ENCODE assay signal across 34 mouse cellular contexts in genomic region chr11:53451361-53451760, GRCm38 (mm10). TPM values are rescaled to one million over a fixed set of nuclear protein-coding genes. Genes with fewer than 3 reads are reported as not detected.
A peak's percentile ranks its signal among the peaks of the same experiment; 100 is the strongest.
DNase-seq lines count a peak whose midpoint lies in the region; ATAC-seq and TF ChIP-seq lines count a peak whose summit lies in the region.
"Had no signal": no experiment of that assay in that cellular context is flagged by ENCODE, and none has a peak within 500 bp of the region (broad histone marks: within the 10 kb centered on the region; RNA-seq: fewer than 3 reads in every experiment).

No protein-coding gene starts in this region.

- H3K4me1 ChIP-seq in liver, postnatal 0 days (ENCODE audit: insufficient read depth), result peaks cover 22% of the 10 kb centered on the region
- H3K4me1 ChIP-seq in liver, embryonic 12.5 days, result peaks cover 9% of the 10 kb centered on the region; the same call in 1 of the 2 replicates
- H3K4me1 ChIP-seq in intestine, embryonic 16.5 days (ENCODE audit: control insufficient read depth, insufficient read depth, low read length), result peaks cover 14% of the 10 kb centered on the region
- no peaks in the 10 kb centered on the region for H3K4me1 ChIP-seq in stomach, postnatal 0 days (replicated peaks; ENCODE audit: control insufficient read depth, insufficient read depth)
- H3K4me1 ChIP-seq: embryonic facial prominence, embryonic 13.5 days; forebrain, embryonic 13.5 days had no signal

- no peak overlapping the region for H3K4me2 ChIP-seq in liver, postnatal 0 days (ENCODE audit: low read depth, low read length)
- no peak overlapping the region for H3K4me2 ChIP-seq in liver, embryonic 12.5 days
- no peak overlapping the region for H3K4me2 ChIP-seq in intestine, embryonic 16.5 days (ENCODE audit: low read depth, low read length)
- H3K4me2 ChIP-seq in stomach, postnatal 0 days (replicated peaks; ENCODE audit: low read depth), result no peak overlapping the region
- H3K4me2 ChIP-seq: embryonic facial prominence, embryonic 13.5 days; forebrain, embryonic 13.5 days; heart, embryonic 11.5 days; hindbrain, embryonic 13.5 days had no signal

- no peaks in the 10 kb centered on the region for H3K36me3 ChIP-seq in liver, postnatal 0 days (replicated peaks; ENCODE audit: insufficient read depth, low read length)
- no peaks in the 10 kb centered on the region for H3K36me3 ChIP-seq in liver, embryonic 12.5 days
- no peaks in the 10 kb centered on the region for H3K36me3 ChIP-seq in intestine, embryonic 16.5 days (ENCODE audit: control insufficient read depth, insufficient read depth, low read length)
- no peaks in the 10 kb centered on the region for H3K36me3 ChIP-seq in stomach, postnatal 0 days (ENCODE audit: control insufficient read depth, insufficient read depth, low read length)
- H3K36me3 ChIP-seq: embryonic facial prominence, embryonic 10.5 days; embryonic facial prominence, embryonic 13.5 days; hindbrain, embryonic 13.5 days had no signal

- no peaks in the 10 kb centered on the region for H3K27me3 ChIP-seq in liver, postnatal 0 days (ENCODE audit: insufficient read depth, low read length)
- H3K27me3 ChIP-seq in liver, embryonic 12.5 days (replicated peaks), result peaks cover 63% of the 10 kb centered on the region
- no peaks in the 10 kb centered on the region for H3K27me3 ChIP-seq in intestine, embryonic 16.5 days (replicated peaks; ENCODE audit: control insufficient read depth, insufficient read depth, low read length)
- H3K27me3 ChIP-seq in stomach, postnatal 0 days (ENCODE audit: control insufficient read depth, insufficient read depth, low read length), result no peaks in the 10 kb centered on the region
- H3K27me3 ChIP-seq: embryonic facial prominence, embryonic 13.5 days had no signal

- no peak for DNase-seq in liver, postnatal 0 days
- no peak for DNase-seq in stomach, postnatal 0 days (ENCODE audit: low spot score)
- no peak for DNase-seq in retina, postnatal 1 day
- DNase-seq in heart, adult 8-10 months (ENCODE audit: low spot score), result no peak
- DNase-seq: adrenal gland, adult 8-10 months; adrenal gland, postnatal 25 days; cerebellum, adult 11-12 months; cerebellum, adult 8-10 months; cerebellum, postnatal 10 days; cerebellum, postnatal 36 days; embryo, embryonic 11 days; gastrocnemius, postnatal 10 days; gastrocnemius, postnatal 36 days; heart, adult 2 months had no signal

- 52% methylated on average over 2 of the region's 2 CpGs for WGBS in liver, postnatal 0 days (ENCODE audit: insufficient replicate concordance)
- WGBS in liver, embryonic 12.5 days (ENCODE audit: insufficient replicate concordance), result 45% methylated on average over 2 of the region's 2 CpGs
- WGBS in intestine, embryonic 16.5 days, result 32% methylated on average over 2 of the region's 2 CpGs
- WGBS in stomach, postnatal 0 days, result 27% methylated on average over 2 of the region's 2 CpGs

- no peak for TF ChIP-seq EP300 in liver, postnatal 0 days (IDR thresholded peaks at IDR 0.05; ENCODE audit: low read depth)
- no peak for TF ChIP-seq EP300 in stomach, postnatal 0 days (optimal IDR thresholded peaks at IDR 0.05)

- H3K4me3 ChIP-seq in liver, postnatal 0 days (ENCODE audit: low read depth, low read length), result no peak overlapping the region
- no peak overlapping the region for H3K4me3 ChIP-seq in liver, embryonic 12.5 days
- H3K4me3 ChIP-seq in intestine, embryonic 16.5 days (ENCODE audit: low read length), result no peak overlapping the region
- no peak overlapping the region for H3K4me3 ChIP-seq in stomach, postnatal 0 days (ENCODE audit: low read depth, low read length)
- H3K4me3 ChIP-seq: embryonic facial prominence, embryonic 10.5 days; embryonic facial prominence, embryonic 13.5 days; erythroblast, embryonic 14.5 days; forebrain, embryonic 13.5 days; heart, adult 2 months; hindbrain, embryonic 13.5 days had no signal

- TF ChIP-seq CTCF in liver, postnatal 0 days (IDR thresholded peaks at IDR 0.05; ENCODE audit: low read depth), result no peak
- no peak for TF ChIP-seq CTCF in stomach, postnatal 0 days (IDR thresholded peaks at IDR 0.05; ENCODE audit: low read depth)

- H3K27ac ChIP-seq in liver, postnatal 0 days (ENCODE audit: low read depth), result peak overlapping the region; percentile 45; the same call in 1 of the 2 replicates
- H3K27ac ChIP-seq in liver, embryonic 12.5 days, result no peak overlapping the region
- H3K27ac ChIP-seq in intestine, embryonic 16.5 days (ENCODE audit: low read length), result peak overlapping the region; percentile 77
- H3K27ac ChIP-seq in stomach, postnatal 0 days (replicated peaks), result no peak overlapping the region
- H3K27ac ChIP-seq: embryonic facial prominence, embryonic 10.5 days; embryonic facial prominence, embryonic 13.5 days; forebrain, embryonic 13.5 days; heart, adult 2 months; hindbrain, embryonic 13.5 days had no signal

- H3K9me3 ChIP-seq in liver, postnatal 0 days (ENCODE audit: low read length), result no peaks in the 10 kb centered on the region
- no peaks in the 10 kb centered on the region for H3K9me3 ChIP-seq in liver, embryonic 12.5 days (replicated peaks)
- H3K9me3 ChIP-seq in intestine, embryonic 16.5 days (ENCODE audit: control insufficient read depth, low read length), result no peaks in the 10 kb centered on the region
- H3K9me3 ChIP-seq in stomach, postnatal 0 days (ENCODE audit: control insufficient read depth, low read length), result no peaks in the 10 kb centered on the region
- H3K9me3 ChIP-seq: embryonic facial prominence, embryonic 10.5 days; embryonic facial prominence, embryonic 13.5 days; forebrain, embryonic 13.5 days; hindbrain, embryonic 13.5 days had no signal

- no peak overlapping the region for H3K9ac ChIP-seq in liver, postnatal 0 days (replicated peaks)
- H3K9ac ChIP-seq in liver, embryonic 12.5 days, result no peak overlapping the region
- H3K9ac ChIP-seq in intestine, embryonic 16.5 days (ENCODE audit: low read depth, low read length), result no peak overlapping the region
- H3K9ac ChIP-seq in stomach, postnatal 0 days (ENCODE audit: low read length), result no peak overlapping the region
- H3K9ac ChIP-seq: embryonic facial prominence, embryonic 13.5 days; forebrain, embryonic 13.5 days; hindbrain, embryonic 13.5 days had no signal

- ATAC-seq in liver, postnatal 0 days, result no peak
- ATAC-seq in liver, embryonic 12.5 days, result no peak
- ATAC-seq in intestine, embryonic 16.5 days, result peak; percentile 65
- peak; percentile 54; the same call in 1 of the 2 replicates for ATAC-seq in stomach, postnatal 0 days (ENCODE audit: low FRiP score, low TSS enrichment)
- ATAC-seq: CD4-positive, CD25-positive, alpha-beta regulatory T cell, adult 4 months; forebrain, embryonic 13.5 days; forebrain, embryonic 16.5 days; hindbrain, embryonic 16.5 days had no signal

RNA-seq across cellular contexts. Expression of gene Gm10447, which starts 5.5 kb away (rescaled TPM):
- 0.06 and 0.25 TPM in 2 replicates for polyA plus RNA-seq in liver, postnatal 0 days (2015; fragmentation: Nextera tagmentation; extraction: Ambion mirVana)
- 0.05 and 0.10 TPM in 2 replicates for polyA plus RNA-seq in liver, embryonic 12.5 days (2016; fragmentation: Nextera tagmentation; extraction: Ambion mirVana)
- 0.06 and 0.07 TPM in 2 replicates for polyA plus RNA-seq in intestine, embryonic 16.5 days (2015; fragmentation: Nextera tagmentation; extraction: Ambion mirVana)
- polyA plus RNA-seq in stomach, postnatal 0 days (2015; fragmentation: Nextera tagmentation; extraction: Ambion mirVana), result 0.08 and 0.13 TPM in 2 replicates
- not detected for total RNA-seq in heart, adult 8-10 months (2022)
- total RNA-seq: gastrocnemius, postnatal 10 days; gastrocnemius, postnatal 36 days; granulocyte monocyte progenitor cell, adult 5-6 weeks; heart, adult 2 months; heart, postnatal 25 days; hematopoietic stem cell, adult 5-6 weeks; MEL had no signal
- polyA plus RNA-seq: brain, embryonic 14.5 days; C2C12; CD4-positive, CD25-positive, alpha-beta regulatory T cell, adult 4 months; erythroblast, embryonic 14.5 days; forebrain, embryonic 13.5 days; forebrain, embryonic 16.5 days; heart, adult 2 months; heart, embryonic 11.5 days; hindbrain, embryonic 16.5 days had no signal

RNA-seq across cellular contexts. Expression of gene Shroom1, which starts 5.6 kb away (rescaled TPM):
- polyA plus RNA-seq in liver, postnatal 0 days (2015; fragmentation: Nextera tagmentation; extraction: Ambion mirVana), result 5.5 TPM in 2 replicates
- polyA plus RNA-seq in liver, embryonic 12.5 days (2016; fragmentation: Nextera tagmentation; extraction: Ambion mirVana), result 1.9 and 2.0 TPM in 2 replicates
- 1.3 and 1.4 TPM in 2 replicates for polyA plus RNA-seq in intestine, embryonic 16.5 days (2015; fragmentation: Nextera tagmentation; extraction: Ambion mirVana)
- polyA plus RNA-seq in stomach, postnatal 0 days (2015; fragmentation: Nextera tagmentation; extraction: Ambion mirVana), result 1.3 and 1.7 TPM in 2 replicates
- under 1 TPM; 0.57 to 0.82 (median 0.73) TPM for total RNA-seq in heart, adult 8-10 months (2022)
- total RNA-seq: granulocyte monocyte progenitor cell, adult 5-6 weeks; hematopoietic stem cell, adult 5-6 weeks; MEL had no signal
- polyA plus RNA-seq: CD4-positive, CD25-positive, alpha-beta regulatory T cell, adult 4 months; erythroblast, embryonic 14.5 days had no signal

RNA-seq across cellular contexts. Expression of gene Gm9837, which starts 18.9 kb away (rescaled TPM):
- polyA plus RNA-seq in liver, postnatal 0 days (2015; fragmentation: Nextera tagmentation; extraction: Ambion mirVana), result not detected in 2 replicates
- polyA plus RNA-seq in liver, embryonic 12.5 days (2016; fragmentation: Nextera tagmentation; extraction: Ambion mirVana), result not detected in 2 replicates
- not detected in 2 replicates for polyA plus RNA-seq in intestine, embryonic 16.5 days (2015; fragmentation: Nextera tagmentation; extraction: Ambion mirVana)
- not detected in 2 replicates for polyA plus RNA-seq in stomach, postnatal 0 days (2015; fragmentation: Nextera tagmentation; extraction: Ambion mirVana)
- not detected for total RNA-seq in heart, adult 8-10 months (2022)
- total RNA-seq: adrenal gland, adult 8-10 months; adrenal gland, postnatal 25 days; gastrocnemius, postnatal 10 days; gastrocnemius, postnatal 36 days; granulocyte monocyte progenitor cell, adult 5-6 weeks; heart, adult 2 months; heart, postnatal 25 days; hematopoietic stem cell, adult 5-6 weeks; MEL had no signal
- polyA plus RNA-seq: brain, embryonic 14.5 days; C2C12; CD4-positive, CD25-positive, alpha-beta regulatory T cell, adult 4 months; cortical plate, adult 2 months; embryonic facial prominence, embryonic 10.5 days; embryonic facial prominence, embryonic 13.5 days; erythroblast, embryonic 14.5 days; forebrain, embryonic 13.5 days; forebrain, embryonic 16.5 days; heart, adult 2 months; heart, embryonic 11.5 days; heart, embryonic 14.5 days; heart, postnatal 0 days; hindbrain, embryonic 13.5 days; hindbrain, embryonic 16.5 days had no signal

RNA-seq across cellular contexts. Expression of gene Gdf9, which starts 20.5 kb away (rescaled TPM):
- 0.15 and 0.18 TPM in 2 replicates for polyA plus RNA-seq in liver, postnatal 0 days (2015; fragmentation: Nextera tagmentation; extraction: Ambion mirVana)
- polyA plus RNA-seq in liver, embryonic 12.5 days (2016; fragmentation: Nextera tagmentation; extraction: Ambion mirVana), result 0.21 and 0.33 TPM in 2 replicates
- polyA plus RNA-seq in intestine, embryonic 16.5 days (2015; fragmentation: Nextera tagmentation; extraction: Ambion mirVana), result 0.99 and 1.4 TPM in 2 replicates
- 0.78 and 0.88 TPM in 2 replicates for polyA plus RNA-seq in stomach, postnatal 0 days (2015; fragmentation: Nextera tagmentation; extraction: Ambion mirVana)
- under 1 TPM; 0.14 to 0.44 (median 0.29) TPM for total RNA-seq in heart, adult 8-10 months (2022)
- total RNA-seq: hematopoietic stem cell, adult 5-6 weeks had no signal
- polyA plus RNA-seq: CD4-positive, CD25-positive, alpha-beta regulatory T cell, adult 4 months; erythroblast, embryonic 14.5 days had no signal

RNA-seq across cellular contexts. Expression of gene Uqcrq, which starts 20.7 kb away (rescaled TPM):
- polyA plus RNA-seq in liver, postnatal 0 days (2015; fragmentation: Nextera tagmentation; extraction: Ambion mirVana), result 1,453 and 1,461 TPM in 2 replicates
- 641 and 664 TPM in 2 replicates for polyA plus RNA-seq in liver, embryonic 12.5 days (2016; fragmentation: Nextera tagmentation; extraction: Ambion mirVana)
- 1,029 and 1,034 TPM in 2 replicates for polyA plus RNA-seq in intestine, embryonic 16.5 days (2015; fragmentation: Nextera tagmentation; extraction: Ambion mirVana)
- 903 and 973 TPM in 2 replicates for polyA plus RNA-seq in stomach, postnatal 0 days (2015; fragmentation: Nextera tagmentation; extraction: Ambion mirVana)
- 1,000 to 10,000 TPM; 2,591 to 2,839 (median 2,740) TPM for total RNA-seq in heart, adult 8-10 months (2022)

Comparison
In these comparisons a context has a peak if more than half of its experiments do, and no peak if none do; other contexts are left out.
1. H3K27ac ChIP-seq: peak in liver, postnatal 0 days (single experiment) and intestine, embryonic 16.5 days (single experiment); none in liver, embryonic 12.5 days (single experiment) and stomach, postnatal 0 days (single experiment).
2. ATAC-seq: peak in intestine, embryonic 16.5 days (single experiment) and stomach, postnatal 0 days (single experiment); none in liver, postnatal 0 days (single experiment) and liver, embryonic 12.5 days (single experiment).